Mouse (Mus musculus): ENCODE results near the gene Ier5l. TPM values are rescaled to one million over a fixed set of nuclear protein-coding genes. Genes with fewer than 3 reads are reported as not detected.
A peak's percentile ranks its signal among the peaks of the same experiment; 100 is the strongest.

The Ier5l gene
- 2.2 and 2.9 TPM in 2 replicates for polyA plus RNA-seq (2016; fragmentation: Nextera tagmentation; extraction: Ambion mirVana)

GRCm38 (mm10) chr2:30474039-30474438 is at the start of gene Ier5l:
Gene Ier5l (minus strand): TSS chr2:30474219.
- Histone ChIP-seq H3K4me3 (peak within 1 kb of the TSS; percentile 98), H3K27me3 (ENCODE audit: low read depth, poor library complexity, severe bottlenecking) (peaks cover 14% of the 10 kb centered on the region), H3K4me1 (peaks cover 48% of the 10 kb centered on the region), H3K27ac (peak within 1 kb of the TSS; percentile 100), H3K9me3 (replicated peaks) (no peaks in the 10 kb centered on the region), H3K36me3 (no peaks in the 10 kb centered on the region)
- 0% methylated on average over 37 of the region's 37 CpGs for WGBS
- DNase-seq (ENCODE audit: low spot score): peak; percentile 98

- no peak for DNase-seq (ENCODE audit: low spot score)
- H3K27ac ChIP-seq: no peak overlapping the region
- no peaks in the 10 kb centered on the region for H3K27me3 ChIP-seq (ENCODE audit: low read depth, poor library complexity, severe bottlenecking)
- H3K36me3 ChIP-seq: no peaks in the 10 kb centered on the region
- WGBS: 75% methylated on average over 8 of the region's 8 CpGs
- H3K4me3 ChIP-seq: no peak overlapping the region
- peaks cover 30% of the 10 kb centered on the region for H3K4me1 ChIP-seq
- no peaks in the 10 kb centered on the region for H3K9me3 ChIP-seq (replicated peaks)
Observed at GRCm38 (mm10) chr2:30523727-30524126, 49.7 kb upstream of the Ier5l start.

DNA sequence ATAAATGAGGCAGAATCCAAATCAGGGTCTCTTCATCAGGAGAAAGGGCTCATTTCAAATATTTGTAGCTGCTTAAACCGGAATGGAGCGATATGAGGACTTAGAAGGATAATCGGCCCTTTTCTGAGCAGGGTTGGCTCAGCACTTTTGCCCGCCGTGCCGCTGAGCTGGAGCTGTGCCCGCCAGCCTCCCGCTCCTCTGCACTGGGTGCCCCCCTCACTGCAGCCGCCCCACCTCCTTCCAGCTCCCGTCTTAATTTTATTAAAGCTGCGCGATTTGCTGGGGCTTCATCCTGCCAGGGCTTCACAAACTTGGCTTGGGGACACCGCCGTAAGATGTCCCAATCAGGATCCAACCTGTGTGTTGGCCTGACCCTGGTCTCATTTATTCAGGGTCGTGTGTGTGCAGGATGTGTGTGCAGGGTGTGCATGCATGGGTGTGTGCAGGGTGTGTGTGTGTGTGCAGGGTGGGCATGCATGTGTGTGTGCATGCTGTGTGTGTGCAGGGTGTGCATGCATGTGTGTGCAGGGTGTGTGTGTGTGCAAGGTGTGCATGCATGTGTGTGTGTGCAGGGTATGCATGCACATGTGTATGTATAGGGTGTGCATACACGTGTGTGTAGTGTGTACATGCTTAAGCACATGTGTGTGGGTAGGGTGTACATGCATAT is 36.8 kb upstream of the Ier5l start:
- no peaks in the 10 kb centered on the region for H3K36me3 ChIP-seq
- no peak for DNase-seq (ENCODE audit: low spot score)
- WGBS: 76% methylated on average over 16 of the region's 16 CpGs
- 0 out of 2 replicates have a peak overlapping the region, but pooled peaks have one; percentile 15 for H3K27ac ChIP-seq
- no peaks in the 10 kb centered on the region for H3K27me3 ChIP-seq (ENCODE audit: low read depth, poor library complexity, severe bottlenecking)
- H3K4me3 ChIP-seq: no peak overlapping the region
- no peaks in the 10 kb centered on the region for H3K9me3 ChIP-seq (replicated peaks)
- H3K4me1 ChIP-seq: peaks cover 4% of the 10 kb centered on the region; the same call in 1 of the 2 replicates

- WGBS: 73% methylated on average over 11 of the region's 11 CpGs
- no peaks in the 10 kb centered on the region for H3K9me3 ChIP-seq (replicated peaks)
- no peaks in the 10 kb centered on the region for H3K27me3 ChIP-seq (ENCODE audit: low read depth, poor library complexity, severe bottlenecking)
Observed at GRCm38 (mm10) chr2:30507138-30507727, 33.2 kb upstream of the Ier5l start.

GRCm38 (mm10) chr2:30503677-30504621 is 29.9 kb upstream of the Ier5l start:
- H3K4me1 ChIP-seq: peaks cover 28% of the 10 kb centered on the region
- 48% methylated on average over 23 of the region's 23 CpGs for WGBS
- no peak overlapping the region for H3K4me3 ChIP-seq
- H3K27ac ChIP-seq: peak overlapping the region; percentile 54; the same call in 1 of the 2 replicates
- no peaks in the 10 kb centered on the region for H3K27me3 ChIP-seq (ENCODE audit: low read depth, poor library complexity, severe bottlenecking)
- H3K36me3 ChIP-seq: no peaks in the 10 kb centered on the region
- no peak for DNase-seq (ENCODE audit: low spot score)
- H3K9me3 ChIP-seq (replicated peaks): no peaks in the 10 kb centered on the region

More at GRCm38 (mm10) chr2:30507138-30507727, 33.2 kb upstream of the Ier5l start:
- peaks cover 22% of the 10 kb centered on the region for H3K4me1 ChIP-seq
- no peak overlapping the region for H3K4me3 ChIP-seq
- DNase-seq (ENCODE audit: low spot score): no peak
- H3K36me3 ChIP-seq: no peaks in the 10 kb centered on the region
- no peak overlapping the region for H3K27ac ChIP-seq

DNA sequence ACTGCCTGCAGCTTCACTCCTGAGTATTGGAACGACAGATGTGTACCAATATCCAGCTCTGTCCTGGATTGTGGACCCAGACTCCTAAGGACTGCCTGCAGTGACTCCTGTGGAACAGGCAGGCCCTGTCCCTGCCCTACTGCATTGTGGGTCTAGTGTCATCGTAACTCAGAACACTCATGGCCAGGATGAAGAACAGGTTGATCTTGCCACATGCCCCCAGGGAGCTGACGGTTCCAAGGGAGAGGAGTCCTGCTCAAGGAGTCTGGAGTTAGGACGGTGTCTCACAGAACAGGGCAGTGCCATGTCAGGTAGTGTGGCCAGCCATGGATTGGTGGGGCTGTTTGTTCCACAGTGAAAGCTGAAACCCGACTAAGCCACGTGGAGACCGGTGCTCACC is 27.7 kb upstream of the Ier5l start:
- Histone ChIP-seq H3K9me3 (replicated peaks) (no peaks in the 10 kb centered on the region), H3K27ac (no peak overlapping the region), H3K4me3 (no peak overlapping the region), H3K4me1 (peaks cover 28% of the 10 kb centered on the region), H3K36me3 (no peaks in the 10 kb centered on the region), H3K27me3 (ENCODE audit: low read depth, poor library complexity, severe bottlenecking) (no peaks in the 10 kb centered on the region)
- WGBS: 81% methylated on average over 7 of the region's 7 CpGs
- DNase-seq (ENCODE audit: low spot score): no peak

DNA sequence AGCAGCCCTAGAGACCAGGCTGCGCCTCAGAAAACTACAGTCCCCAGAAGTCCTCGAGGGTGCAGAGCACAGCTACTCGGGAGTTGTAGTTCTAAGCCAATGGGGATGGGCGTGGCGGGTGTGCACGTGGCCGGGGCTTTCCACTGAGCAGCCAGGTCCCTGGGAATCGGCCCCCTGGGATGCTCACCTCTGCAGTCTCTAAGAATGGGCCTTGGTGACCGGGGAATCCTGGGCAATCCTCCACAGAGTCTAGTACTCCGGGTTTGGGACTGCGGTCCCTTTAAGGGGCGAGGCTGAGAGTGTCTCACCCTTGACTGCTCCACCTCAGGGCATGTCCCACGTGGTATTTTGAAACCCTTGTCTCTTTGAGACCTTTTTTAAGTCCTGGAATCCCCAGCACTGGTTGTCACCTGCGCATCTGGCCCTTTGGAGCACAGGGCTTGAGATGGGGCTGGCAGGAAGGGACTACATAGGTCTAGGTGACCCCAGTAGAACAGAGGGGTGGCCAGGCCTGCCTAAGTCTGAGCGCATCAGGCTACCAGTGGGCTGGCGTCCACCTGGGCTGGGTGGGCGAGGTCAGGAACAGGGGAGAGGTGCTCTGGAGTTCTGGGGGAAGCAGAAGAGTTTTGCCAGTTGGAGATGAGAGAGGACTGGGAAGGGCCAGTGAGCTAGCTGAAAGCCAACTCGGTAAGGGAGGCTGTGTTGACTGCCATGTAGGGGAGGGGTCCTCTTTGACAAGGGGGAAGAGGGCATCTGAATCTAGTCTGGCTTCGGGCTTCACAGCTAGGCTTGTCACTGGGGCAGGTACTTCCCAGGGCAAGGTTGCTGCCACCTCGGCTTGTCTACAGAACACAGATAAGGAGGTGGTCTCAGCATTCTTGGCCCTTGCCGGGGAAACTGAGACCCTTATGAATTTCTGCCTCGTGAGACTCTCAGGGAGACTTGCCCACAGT is 22.2 kb upstream of the Ier5l start:
- peak overlapping the region; percentile 43 for H3K4me3 ChIP-seq
- no peaks in the 10 kb centered on the region for H3K27me3 ChIP-seq (ENCODE audit: low read depth, poor library complexity, severe bottlenecking)
- peaks cover 11% of the 10 kb centered on the region for H3K4me1 ChIP-seq
- DNase-seq (ENCODE audit: low spot score): peak; percentile 77
- 30% methylated on average over 22 of the region's 22 CpGs for WGBS
- no peaks in the 10 kb centered on the region for H3K9me3 ChIP-seq (replicated peaks)
- H3K27ac ChIP-seq: peak overlapping the region; percentile 82
- no peaks in the 10 kb centered on the region for H3K36me3 ChIP-seq

DNA sequence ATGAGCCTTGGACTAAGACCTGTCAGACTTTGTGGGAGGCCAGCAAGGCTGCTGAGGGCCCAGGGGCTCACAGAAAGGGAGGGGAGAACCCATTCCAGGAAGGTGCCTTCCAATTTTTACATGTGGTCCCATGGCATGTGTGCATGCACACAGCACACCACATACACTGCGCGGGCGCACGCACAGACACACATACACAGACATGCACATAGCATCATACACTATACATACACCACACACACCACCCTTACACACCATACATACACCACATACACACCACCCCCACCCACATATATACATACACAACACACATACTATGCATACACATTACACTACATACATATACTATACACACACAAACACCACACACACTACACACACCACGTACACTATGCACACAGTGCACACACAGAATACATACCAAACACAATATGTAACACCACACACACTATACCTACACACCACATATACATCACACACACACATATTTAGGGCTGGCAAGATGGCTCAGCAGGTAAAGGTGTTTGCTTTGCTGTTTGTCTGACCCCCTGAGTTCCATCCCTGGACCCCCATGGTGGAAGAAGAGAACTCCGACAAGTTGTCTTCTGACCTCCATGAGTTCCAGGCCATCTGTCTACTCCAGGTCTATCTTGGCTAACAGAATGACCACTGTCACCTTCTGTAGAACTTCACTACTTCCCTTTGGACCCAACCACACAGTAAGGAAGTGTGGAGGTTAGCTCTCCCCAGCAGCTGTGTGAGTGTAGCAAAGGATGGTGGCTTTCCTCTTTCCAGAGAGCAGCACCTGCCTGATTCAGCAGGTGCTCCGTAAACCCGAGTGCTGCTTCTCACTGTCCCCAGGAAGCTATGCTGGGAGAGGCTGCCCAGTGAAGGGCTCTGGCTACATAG is 21.2 kb upstream of the Ier5l start:
- Histone ChIP-seq H3K36me3 (no peaks in the 10 kb centered on the region), H3K4me1 (peaks cover 11% of the 10 kb centered on the region), H3K27ac (peak overlapping the region; percentile 82; the same call in 1 of the 2 replicates), H3K4me3 (peak overlapping the region; percentile 43), H3K9me3 (replicated peaks) (no peaks in the 10 kb centered on the region), H3K27me3 (ENCODE audit: low read depth, poor library complexity, severe bottlenecking) (no peaks in the 10 kb centered on the region)
- 72% methylated on average over 8 of the region's 8 CpGs for WGBS
- DNase-seq (ENCODE audit: low spot score): no peak

DNA sequence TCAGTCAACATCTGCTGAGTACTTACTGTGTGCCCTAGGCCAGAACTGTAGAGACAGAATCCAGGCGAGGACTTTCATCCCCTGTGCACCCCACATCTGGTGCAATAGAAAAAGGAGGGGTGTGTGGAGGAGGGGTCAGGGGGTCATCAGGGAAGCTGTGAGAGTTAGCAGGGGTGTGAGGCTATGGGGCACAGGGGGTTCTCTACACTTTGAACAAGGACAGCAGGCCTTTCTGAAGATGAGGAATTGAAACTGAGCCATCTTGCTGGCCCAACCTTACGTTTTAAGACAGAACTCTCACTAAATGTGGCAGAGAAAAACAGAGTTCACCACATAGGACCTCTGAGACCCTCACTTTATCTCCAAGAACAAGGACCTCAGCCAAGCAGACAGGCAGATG is 16.4 kb upstream of the Ier5l start:
- H3K4me3 ChIP-seq: no peak overlapping the region
- H3K27me3 ChIP-seq (ENCODE audit: low read depth, poor library complexity, severe bottlenecking): no peaks in the 10 kb centered on the region
- no peak for DNase-seq (ENCODE audit: low spot score)
- no peaks in the 10 kb centered on the region for H3K9me3 ChIP-seq (replicated peaks)
- 0 out of 2 replicates have a peak, but pooled peaks cover 5% of the 10 kb centered on the region for H3K4me1 ChIP-seq
- no peak overlapping the region for H3K27ac ChIP-seq
- H3K36me3 ChIP-seq: no peaks in the 10 kb centered on the region
- 66% methylated on average over 2 of the region's 2 CpGs for WGBS

DNA sequence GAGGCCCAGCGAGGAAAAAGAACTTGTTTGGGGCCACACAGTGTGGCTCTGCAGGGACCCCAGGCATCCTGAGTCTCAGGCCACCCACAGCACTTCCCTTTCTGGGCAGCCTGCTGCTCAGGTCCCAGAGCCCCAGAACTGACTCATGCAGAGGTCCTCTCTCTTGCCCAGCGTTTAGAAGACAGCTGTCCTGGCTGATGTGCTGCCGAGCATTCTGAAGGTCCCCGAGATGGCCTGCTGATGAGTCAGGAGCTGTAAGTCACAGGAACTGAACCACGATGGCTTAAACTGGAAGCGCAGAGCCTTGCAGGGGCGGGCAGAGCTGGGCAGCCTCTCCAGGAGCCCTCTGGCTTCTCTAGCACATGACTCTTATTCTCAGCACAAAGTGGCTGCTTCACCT is 13.6 kb upstream of the Ier5l start:
- Histone ChIP-seq H3K27ac (peak overlapping the region; percentile 7; the same call in 1 of the 2 replicates), H3K9me3 (replicated peaks) (no peaks in the 10 kb centered on the region), H3K4me3 (no peak overlapping the region), H3K27me3 (ENCODE audit: low read depth, poor library complexity, severe bottlenecking) (no peaks in the 10 kb centered on the region), H3K36me3 (no peaks in the 10 kb centered on the region), H3K4me1 (peaks cover 15% of the 10 kb centered on the region)
- no peak for DNase-seq (ENCODE audit: low spot score)
- WGBS: 46% methylated on average over 7 of the region's 7 CpGs

DNA sequence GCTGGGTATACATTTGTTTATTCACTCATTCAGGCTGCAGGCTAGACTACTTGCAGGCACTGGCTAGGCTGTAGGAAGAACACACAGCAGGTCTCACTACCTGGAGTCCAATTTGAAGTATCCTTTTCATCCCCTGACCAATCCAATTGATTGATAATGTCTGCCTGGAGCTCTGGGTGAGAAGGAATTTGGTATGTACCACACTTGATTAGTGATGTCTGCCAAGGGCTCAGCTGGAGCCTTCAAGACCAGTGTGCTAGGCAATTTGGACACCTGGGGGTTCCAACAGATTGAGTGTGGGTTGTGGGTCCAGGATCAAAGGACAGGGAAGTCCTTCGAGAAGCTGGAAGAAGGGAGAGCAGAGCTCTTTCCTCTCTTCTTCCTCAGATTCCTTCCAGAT is 4.5 kb upstream of the Ier5l start:
- 72% methylated on average over 1 of the region's 1 CpGs for WGBS
- Histone ChIP-seq H3K36me3 (no peaks in the 10 kb centered on the region), H3K27me3 (ENCODE audit: low read depth, poor library complexity, severe bottlenecking) (peaks cover 11% of the 10 kb centered on the region; the same call in 1 of the 2 replicates), H3K9me3 (replicated peaks) (no peaks in the 10 kb centered on the region), H3K27ac (no peak overlapping the region), H3K4me3 (no peak overlapping the region), H3K4me1 (peaks cover 36% of the 10 kb centered on the region)
- no peak for DNase-seq (ENCODE audit: low spot score)

Measured in limb, embryonic 10.5 days (tissue).